Mouse (Mus musculus) hindbrain, embryonic 14.5 days (tissue): ENCODE results near the gene Ttc32. TPM values are rescaled to one million over a fixed set of nuclear protein-coding genes. Genes with fewer than 3 reads are reported as not detected.
A peak's percentile ranks its signal among the peaks of the same experiment; 100 is the strongest.

Source experiments
- ATAC-seq: fragments of 200-750 bp; cut with Nextera tagmentation; 2 replicates; pipeline ENCODE4 v1.8.0; 2017; ENCODE audit warnings: moderate number of reproducible peaks, mild to moderate bottlenecking, moderate TSS enrichment, moderate library complexity; ENCODE audit not compliant: low FRiP score
- DNase-seq: peaks from one replicate; pipeline ENCODE4 v3.0.0-alpha.2; 2015; ENCODE audit warnings: low spot score
- H3K27ac ChIP-seq: fragments of 300-500 bp; sonication (generic); 2 replicates; pipeline ENCODE4 v1.5.1; 2014; ENCODE audit warnings: mild to moderate bottlenecking, moderate library complexity
- H3K27me3 ChIP-seq: fragments of 300-500 bp; sonication (generic); 2 replicates; pipeline ENCODE4 v1.6.1; 2014; ENCODE audit warnings: mild to moderate bottlenecking, low read length, mixed read lengths; ENCODE audit not compliant: control insufficient read depth, insufficient read depth
- H3K36me3 ChIP-seq: fragments of 300-500 bp; sonication (generic); replicated peaks from 2 replicates; pipeline ENCODE4 v1.6.1; 2014; ENCODE audit not compliant: control insufficient read depth, insufficient read depth
- H3K4me1 ChIP-seq: fragments of 300-500 bp; sonication (generic); replicated peaks from 2 replicates; pipeline ENCODE4 v1.6.1; 2014; ENCODE audit warnings: antibody characterized with exemption, low read length, mixed read lengths; ENCODE audit not compliant: control insufficient read depth, insufficient read depth
- H3K4me2 ChIP-seq: fragments of 300-500 bp; sonication (generic); replicated peaks from 2 replicates; pipeline ENCODE4 v1.6.1; 2014; ENCODE audit warnings: mild to moderate bottlenecking, moderate library complexity
- H3K4me3 ChIP-seq: fragments of 300-500 bp; sonication (generic); replicated peaks from 2 replicates; pipeline ENCODE4 v1.5.1; 2014; ENCODE audit warnings: mild to moderate bottlenecking, low read length
- H3K9ac ChIP-seq: fragments of 300-500 bp; sonication (generic); 2 replicates; pipeline ENCODE4 v1.6.1; 2014
- H3K9me3 ChIP-seq: fragments of 300-500 bp; sonication (generic); 2 replicates; pipeline ENCODE4 v1.6.1; 2016; ENCODE audit warnings: low read length; ENCODE audit not compliant: control insufficient read depth
- WGBS: fragments of 180-500 bp; shearing (Covaris S2); extraction: QIAGEN DNeasy Blood & Tissue Kit; methylation state at CpG from one replicate; pipeline ENCODE4 v1.1.7; 2014; 5-methylcytosine and 5-hydroxymethylcytosine counted together
- polyA plus RNA-seq: library from polyadenylated mRNA; unstranded; fragments of >200 nt; fragmentation: Nextera tagmentation; extraction: Ambion mirVana; gene quantifications from 2 replicates; pipeline ENCODE4 v1.2.1, GENCODE M21; 2014

The Ttc32 gene
- 7.2 and 8.2 TPM in 2 replicates for polyA plus RNA-seq

DNA sequence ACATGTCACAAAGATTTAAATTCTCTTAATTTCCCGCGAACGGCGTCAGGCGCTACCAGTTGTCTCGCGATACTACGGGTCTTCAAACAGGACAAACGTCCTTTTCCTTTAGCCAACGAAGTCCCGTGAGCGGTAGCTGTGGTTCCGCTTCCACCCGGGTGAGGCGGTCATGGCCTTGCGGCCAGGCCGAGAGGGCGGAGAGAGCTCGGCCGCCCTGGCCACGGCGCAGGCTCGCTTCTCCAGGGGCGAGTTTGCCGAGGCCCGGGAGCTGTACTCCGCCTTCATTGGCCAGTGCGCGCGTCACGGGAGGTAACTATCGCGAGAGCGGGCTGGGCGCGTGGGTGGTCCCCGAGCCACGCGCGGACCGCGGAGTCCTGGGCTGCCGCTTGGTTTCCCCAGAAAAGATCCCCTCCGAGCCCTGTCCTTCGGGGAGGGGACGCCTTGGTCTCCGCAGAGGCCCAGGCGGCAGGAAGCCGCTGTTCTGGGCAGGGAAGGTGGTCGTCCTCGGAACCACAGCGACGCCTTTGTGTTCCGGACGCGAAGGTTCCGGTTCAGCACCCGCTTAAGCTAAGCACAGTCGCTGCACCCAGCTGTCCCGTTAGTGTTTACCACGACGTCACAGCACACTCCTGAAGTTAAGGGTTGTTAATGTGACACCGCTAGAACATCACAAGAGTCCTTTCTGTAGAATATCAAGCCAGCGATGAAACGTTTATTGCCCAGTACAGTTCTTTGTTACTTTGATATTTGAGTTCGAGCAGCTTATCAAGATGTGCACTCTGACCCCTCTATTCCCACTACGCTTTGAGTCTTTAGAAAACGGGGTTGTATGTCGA is at the start of gene Ttc32:
Gene Ttc32 (plus strand): TSS at position 110 of the 836 bp plus-strand sequence.
- Histone ChIP-seq H3K4me3 (peak within 1 kb of the TSS; percentile 67), H3K9ac (peak within 1 kb of the TSS; percentile 82), H3K9me3 (no peaks in the 10 kb centered on the region), H3K36me3 (peaks cover 20% of the 10 kb centered on the region), H3K4me2 (peak within 1 kb of the TSS; percentile 79), H3K27me3 (no peaks in the 10 kb centered on the region), H3K27ac (peak within 1 kb of the TSS; percentile 97), H3K4me1 (peaks cover 6% of the 10 kb centered on the region)
- ATAC-seq = peak; percentile 98
- peak; percentile 96 for DNase-seq
- WGBS = under 1% methylated on average over 69 of the region's 69 CpGs

DNA sequence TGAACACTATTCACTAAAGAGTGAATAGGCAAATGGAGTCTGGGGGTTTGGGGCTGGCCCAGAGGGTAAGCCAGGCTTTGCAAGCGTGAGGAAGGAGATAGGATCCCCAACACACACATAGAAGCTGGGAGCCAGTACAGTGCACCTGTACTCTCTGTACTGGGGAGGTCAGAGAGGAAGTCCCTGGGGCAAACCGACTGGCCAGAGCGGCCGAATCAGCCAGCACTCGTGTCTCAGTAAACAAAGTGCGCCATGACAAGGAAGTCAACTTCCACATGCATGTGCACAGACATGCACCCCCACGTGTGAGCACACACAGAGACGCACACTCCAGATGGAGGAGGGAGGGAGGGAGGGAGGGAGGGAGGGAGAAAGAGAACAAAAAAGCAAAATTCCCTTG is 36.6 kb upstream of the Ttc32 start:
- Histone ChIP-seq H3K36me3 (peaks cover 30% of the 10 kb centered on the region), H3K9me3 (no peaks in the 10 kb centered on the region), H3K4me2 (no peak overlapping the region), H3K9ac (no peak overlapping the region), H3K27ac (no peak overlapping the region), H3K27me3 (no peaks in the 10 kb centered on the region), H3K4me1 (no peaks in the 10 kb centered on the region), H3K4me3 (no peak overlapping the region)
- DNase-seq = no peak
- no peak for ATAC-seq
- WGBS = 80% methylated on average over 8 of the region's 8 CpGs

DNA sequence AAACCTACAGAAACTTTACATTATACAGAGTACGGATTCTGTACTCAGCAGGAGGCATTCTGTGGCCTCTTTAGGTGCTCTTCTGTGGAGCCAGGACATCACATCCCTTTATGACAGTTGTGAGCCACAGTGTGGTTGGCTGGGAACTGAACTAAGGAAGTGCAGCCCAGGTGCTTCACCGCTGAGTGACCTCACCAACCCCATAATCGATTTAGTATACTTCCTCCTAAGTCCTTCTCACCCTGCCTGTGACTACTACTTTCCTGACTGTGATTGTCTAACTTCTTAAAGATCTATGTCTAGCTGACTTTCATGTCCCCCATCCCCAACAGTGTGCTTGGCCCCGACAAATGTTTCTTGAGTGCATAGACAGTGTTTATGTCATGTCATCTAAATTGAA is 31.5 kb upstream of the Ttc32 start:
- DNase-seq (no peak), ATAC-seq (no peak)
- Histone ChIP-seq H3K27me3 (no peaks in the 10 kb centered on the region), H3K9ac (no peak overlapping the region), H3K4me3 (no peak overlapping the region), H3K36me3 (peaks cover 24% of the 10 kb centered on the region), H3K4me1 (no peaks in the 10 kb centered on the region), H3K9me3 (no peaks in the 10 kb centered on the region), H3K27ac (no peak overlapping the region), H3K4me2 (no peak overlapping the region)
- WGBS = 93% methylated on average over 4 of the region's 4 CpGs

DNA sequence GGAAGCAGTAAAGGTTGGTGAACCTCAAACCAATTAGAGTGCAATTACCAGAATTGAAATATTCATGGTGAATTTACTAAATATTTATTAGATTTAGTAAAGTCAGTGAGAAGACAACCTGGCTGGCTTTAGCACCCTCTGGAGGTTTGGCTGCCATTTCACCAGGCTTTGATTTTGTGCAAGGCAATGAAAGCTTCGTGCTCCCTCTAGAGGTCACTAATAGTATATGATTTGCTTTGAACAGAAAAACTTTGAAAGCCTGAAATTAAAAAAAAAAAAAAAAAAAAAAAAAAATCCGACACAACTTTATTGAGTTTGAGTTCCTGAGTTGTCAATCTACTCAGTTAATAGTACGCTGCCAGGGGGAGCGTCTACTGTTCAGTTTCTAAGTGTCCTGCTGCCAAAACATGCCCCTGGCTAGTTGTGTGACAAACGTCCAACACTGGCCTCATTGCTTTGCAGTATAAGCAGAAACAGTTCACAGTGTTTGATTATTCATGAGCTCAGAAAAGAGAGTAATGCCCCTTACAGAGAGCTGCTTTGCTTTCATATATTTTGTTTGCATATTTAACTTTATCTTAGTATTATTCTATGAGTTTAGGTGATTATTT is 27.7 kb upstream of the Ttc32 start:
- WGBS = 7% methylated on average over 5 of the region's 5 CpGs
- Histone ChIP-seq H3K36me3 (peaks cover 11% of the 10 kb centered on the region), H3K9me3 (no peaks in the 10 kb centered on the region), H3K27ac (no peak overlapping the region), H3K4me3 (no peak overlapping the region), H3K4me1 (no peaks in the 10 kb centered on the region), H3K4me2 (no peak overlapping the region), H3K27me3 (no peaks in the 10 kb centered on the region), H3K9ac (no peak overlapping the region)
- peak; percentile 89 for DNase-seq
- 0 out of 2 replicates have a peak, but pooled peaks have one; percentile 40 for ATAC-seq

DNA sequence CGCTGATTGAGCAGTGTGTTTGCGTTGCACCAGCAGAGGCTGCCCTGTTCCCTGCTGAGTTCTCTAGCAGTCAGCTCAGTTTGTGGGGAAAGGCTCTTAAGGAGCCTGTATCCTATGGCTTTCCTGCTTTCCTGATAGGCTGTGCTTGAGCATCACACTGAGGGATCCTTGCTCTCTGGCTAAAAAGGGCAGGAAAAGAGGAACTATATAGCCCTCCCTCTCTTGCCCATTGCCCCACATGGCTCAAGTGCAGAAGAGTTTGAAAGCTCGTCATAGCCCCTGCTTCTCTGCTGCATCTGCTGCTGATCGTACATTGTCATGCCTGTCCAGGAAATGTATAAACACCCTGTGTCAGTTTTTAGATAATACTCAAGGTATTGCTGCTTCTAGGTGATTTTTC is 22.7 kb upstream of the Ttc32 start:
- H3K4me1 ChIP-seq = no peaks in the 10 kb centered on the region
- ATAC-seq (no peak), DNase-seq (no peak)
- no peak overlapping the region for H3K27ac ChIP-seq
- H3K27me3 ChIP-seq = no peaks in the 10 kb centered on the region
- no peak overlapping the region for H3K9ac ChIP-seq
- no peak overlapping the region for H3K4me2 ChIP-seq
- H3K9me3 ChIP-seq = no peaks in the 10 kb centered on the region
- H3K4me3 ChIP-seq = no peak overlapping the region
- H3K36me3 ChIP-seq = peaks cover 22% of the 10 kb centered on the region
- 65% methylated on average over 4 of the region's 4 CpGs for WGBS

DNA sequence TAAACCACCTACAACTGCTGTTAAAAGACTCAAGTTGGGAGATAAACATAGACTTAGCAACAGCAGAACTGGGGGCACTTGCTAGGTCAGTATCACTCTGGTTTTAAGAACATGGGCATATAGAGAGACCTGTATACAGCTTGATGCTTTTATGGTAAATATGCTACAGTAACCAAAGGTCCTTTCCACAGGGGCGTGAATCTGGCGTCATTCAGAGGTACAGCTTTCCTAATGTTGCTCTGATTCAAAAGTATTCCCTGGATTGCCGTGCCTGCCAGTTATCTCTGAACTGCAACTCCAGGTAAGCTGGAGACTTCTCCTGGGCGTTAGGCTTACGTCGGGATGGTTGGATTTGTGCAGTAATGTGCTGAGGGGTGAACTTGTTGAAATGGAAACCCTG is 22.0 kb upstream of the Ttc32 start:
- ATAC-seq (no peak), DNase-seq (no peak)
- Histone ChIP-seq H3K4me3 (no peak overlapping the region), H3K36me3 (peaks cover 24% of the 10 kb centered on the region), H3K27me3 (no peaks in the 10 kb centered on the region), H3K4me1 (no peaks in the 10 kb centered on the region), H3K4me2 (no peak overlapping the region), H3K27ac (no peak overlapping the region), H3K9ac (no peak overlapping the region), H3K9me3 (no peaks in the 10 kb centered on the region)
- WGBS = 94% methylated on average over 6 of the region's 6 CpGs

DNA sequence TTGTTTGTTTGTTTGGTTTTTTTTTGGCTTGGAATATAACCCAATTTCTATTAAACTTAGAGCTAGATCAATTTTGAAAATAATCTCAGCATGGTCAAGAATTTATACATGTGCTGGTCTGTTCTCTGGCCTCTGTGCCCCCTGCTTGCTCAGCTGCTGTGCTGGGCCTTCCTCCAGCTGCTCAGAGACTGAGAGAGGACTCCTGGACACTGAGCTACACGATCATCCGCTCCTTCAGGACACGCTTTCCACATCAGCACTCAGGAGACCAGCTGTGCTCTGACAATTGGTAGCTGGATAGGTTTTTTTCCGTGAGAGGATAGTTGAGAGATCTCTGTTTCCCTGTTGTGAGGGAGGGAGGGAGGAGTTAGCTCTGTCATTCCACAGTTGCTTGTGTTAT is 19.5 kb upstream of the Ttc32 start:
- H3K4me2 ChIP-seq = no peak overlapping the region

DNA sequence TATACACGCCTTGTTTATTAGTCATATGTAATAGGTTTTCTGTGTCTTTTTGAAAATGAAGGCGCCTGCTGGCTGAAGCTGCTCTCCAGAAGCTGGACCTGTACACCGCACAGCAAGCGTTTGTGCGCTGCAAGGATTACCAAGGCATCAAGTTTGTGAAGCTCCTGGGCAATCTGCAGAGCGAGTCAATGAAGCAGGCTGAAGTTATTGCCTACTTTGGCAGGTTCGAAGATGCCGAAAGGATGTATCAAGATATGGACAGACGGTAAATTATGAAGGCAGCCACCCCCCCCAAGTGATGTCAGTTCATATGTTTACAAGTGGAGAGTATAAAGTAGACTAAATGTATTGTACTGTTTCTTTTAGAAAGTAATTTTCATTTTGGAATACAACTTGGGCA is 13.4 kb upstream of the Ttc32 start:
- no peak for DNase-seq
- H3K9ac ChIP-seq = no peak overlapping the region

More for the DNA sequence above, 19.5 kb upstream of the Ttc32 start:
- DNase-seq (no peak), ATAC-seq (no peak)
- Histone ChIP-seq H3K9ac (no peak overlapping the region), H3K27ac (no peak overlapping the region), H3K9me3 (no peaks in the 10 kb centered on the region), H3K36me3 (peaks cover 46% of the 10 kb centered on the region), H3K27me3 (no peaks in the 10 kb centered on the region), H3K4me1 (no peaks in the 10 kb centered on the region), H3K4me3 (no peak overlapping the region)
- 72% methylated on average over 4 of the region's 4 CpGs for WGBS

DNA sequence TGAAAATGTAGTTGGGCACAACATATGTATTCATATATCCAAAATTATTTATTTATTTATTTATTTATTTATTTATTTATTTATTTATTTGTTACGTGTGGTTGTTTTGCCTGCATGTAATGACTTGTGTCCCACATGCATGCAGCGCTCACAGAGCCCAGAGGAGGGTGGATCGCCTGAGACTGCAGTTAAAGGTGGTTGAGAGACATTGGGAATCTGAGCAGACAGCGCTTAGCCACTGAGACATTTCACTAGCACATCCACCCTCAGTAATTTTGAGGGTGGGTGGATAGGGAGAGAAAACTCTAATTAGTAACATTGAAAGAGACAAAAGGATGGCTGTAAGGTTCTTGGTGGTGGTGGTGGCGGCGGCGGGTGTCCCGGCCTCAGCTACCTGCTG is 9.4 kb upstream of the Ttc32 start:
- Histone ChIP-seq H3K4me1 (no peaks in the 10 kb centered on the region), H3K27ac (no peak overlapping the region), H3K4me3 (no peak overlapping the region), H3K9ac (no peak overlapping the region), H3K9me3 (no peaks in the 10 kb centered on the region), H3K36me3 (peaks cover 34% of the 10 kb centered on the region), H3K4me2 (no peak overlapping the region), H3K27me3 (no peaks in the 10 kb centered on the region)
- ATAC-seq (no peak), DNase-seq (no peak)
- 88% methylated on average over 8 of the region's 8 CpGs for WGBS

More for the DNA sequence above, 13.4 kb upstream of the Ttc32 start:
- H3K4me3 ChIP-seq = no peak overlapping the region
- ATAC-seq = no peak
- peaks cover 52% of the 10 kb centered on the region for H3K36me3 ChIP-seq
- no peaks in the 10 kb centered on the region for H3K27me3 ChIP-seq
- H3K9me3 ChIP-seq = no peaks in the 10 kb centered on the region
- WGBS = 96% methylated on average over 9 of the region's 9 CpGs
- no peak overlapping the region for H3K27ac ChIP-seq
- H3K4me1 ChIP-seq = no peaks in the 10 kb centered on the region
- no peak overlapping the region for H3K4me2 ChIP-seq
